Mouse (Mus musculus) heart, embryonic 10.5 days (tissue): ENCODE results near the gene Osgin1. TPM values are rescaled to one million over a fixed set of nuclear protein-coding genes. Genes with fewer than 3 reads are reported as not detected.

ENCODE experiments used
- DNase-seq: peaks from one replicate; pipeline ENCODE4 v3.0.0-alpha.2; 2017; ENCODE audit warnings: low spot score
- H3K27ac ChIP-seq: fragments of 300-500 bp; sonication (generic); 2 replicates; pipeline ENCODE4 v1.5.1; 2016; ENCODE audit warnings: mild to moderate bottlenecking
- H3K27me3 ChIP-seq: fragments of 300-500 bp; sonication (generic); 2 replicates; pipeline ENCODE4 v1.6.1; 2016; ENCODE audit warnings: mild to moderate bottlenecking; ENCODE audit not compliant: poor library complexity, insufficient read depth, severe bottlenecking
- H3K36me3 ChIP-seq: fragments of 300-500 bp; sonication (generic); 2 replicates; pipeline ENCODE4 v1.6.1; 2016; ENCODE audit warnings: mild to moderate bottlenecking, moderate library complexity
- H3K4me1 ChIP-seq: fragments of 300-500 bp; sonication (generic); 2 replicates; pipeline ENCODE4 v1.6.1; 2016; ENCODE audit warnings: mild to moderate bottlenecking
- H3K4me3 ChIP-seq: fragments of 300-500 bp; sonication (generic); 2 replicates; pipeline ENCODE4 v1.5.1; 2016; ENCODE audit warnings: mild to moderate bottlenecking, moderate library complexity
- H3K9me3 ChIP-seq: fragments of 300-500 bp; sonication (generic); 2 replicates; pipeline ENCODE4 v1.6.1; 2016; ENCODE audit warnings: mild to moderate bottlenecking, moderate library complexity
- WGBS: fragments of 180-500 bp; shearing (Covaris S2); methylation state at CpG from one replicate; pipeline ENCODE4 v1.1.7; 2016; 5-methylcytosine and 5-hydroxymethylcytosine counted together
- polyA plus RNA-seq: library from polyadenylated mRNA; unstranded; fragments of >200 nt; fragmentation: Nextera tagmentation; extraction: Ambion mirVana; gene quantifications from 2 replicates; pipeline ENCODE4 v1.2.1, GENCODE M21; 2016

The Osgin1 gene
- 0.20 and 2.7 TPM in 2 replicates for polyA plus RNA-seq

GRCm38 (mm10) chr8:119433582-119434174 lies at the start of gene Osgin1:
TSS of gene Osgin1 (plus strand) at chr8:119434124.
- Histone ChIP-seq H3K9me3 (no peaks in the 10 kb centered on the region), H3K27me3 (peaks cover 46% of the 10 kb centered on the region), H3K4me3 (no peak within 1 kb of the TSS), H3K4me1 (peaks cover 42% of the 10 kb centered on the region), H3K36me3 (no peaks in the 10 kb centered on the region), H3K27ac (no peak within 1 kb of the TSS; the same call in 1 of the 2 replicates)
- 82% methylated on average over 13 of the region's 13 CpGs for WGBS
- DNase-seq = no peak

DNA sequence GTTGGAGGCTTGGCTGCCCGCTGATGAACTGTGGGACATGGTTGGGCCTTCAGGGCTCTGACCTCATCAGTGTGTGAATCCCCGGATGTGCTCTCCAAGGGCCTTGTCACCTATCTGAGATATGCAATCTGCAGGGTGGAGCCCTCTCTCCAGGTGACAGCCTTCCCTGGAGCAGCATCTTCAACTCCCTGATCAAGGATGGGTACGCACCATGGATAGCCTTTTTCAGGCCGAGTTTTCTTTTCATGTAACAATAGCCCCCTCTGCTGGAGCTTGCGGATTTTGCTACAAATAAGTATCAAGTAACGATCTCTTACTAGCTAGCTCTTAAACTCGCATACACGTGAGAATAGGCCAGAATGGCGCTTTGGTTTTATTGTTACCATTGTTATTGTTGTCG lies 49.4 kb upstream of the Osgin1 start:
- no peaks in the 10 kb centered on the region for H3K4me1 ChIP-seq
- no peak for DNase-seq
- no peaks in the 10 kb centered on the region; the same call in 1 of the 2 replicates for H3K27me3 ChIP-seq
- no peaks in the 10 kb centered on the region for H3K36me3 ChIP-seq
- no peak overlapping the region for H3K4me3 ChIP-seq
- H3K9me3 ChIP-seq = no peaks in the 10 kb centered on the region
- no peak overlapping the region for H3K27ac ChIP-seq
- 22% methylated on average over 10 of the region's 10 CpGs for WGBS

GRCm38 (mm10) chr8:119385854-119386253 lies 48.1 kb upstream of the Osgin1 start:
- Histone ChIP-seq H3K27ac (no peak overlapping the region), H3K4me1 (no peaks in the 10 kb centered on the region), H3K27me3 (no peaks in the 10 kb centered on the region; the same call in 1 of the 2 replicates), H3K9me3 (no peaks in the 10 kb centered on the region), H3K4me3 (no peak overlapping the region), H3K36me3 (no peaks in the 10 kb centered on the region)
- no peak for DNase-seq
- WGBS = 76% methylated on average over 6 of the region's 6 CpGs

DNA sequence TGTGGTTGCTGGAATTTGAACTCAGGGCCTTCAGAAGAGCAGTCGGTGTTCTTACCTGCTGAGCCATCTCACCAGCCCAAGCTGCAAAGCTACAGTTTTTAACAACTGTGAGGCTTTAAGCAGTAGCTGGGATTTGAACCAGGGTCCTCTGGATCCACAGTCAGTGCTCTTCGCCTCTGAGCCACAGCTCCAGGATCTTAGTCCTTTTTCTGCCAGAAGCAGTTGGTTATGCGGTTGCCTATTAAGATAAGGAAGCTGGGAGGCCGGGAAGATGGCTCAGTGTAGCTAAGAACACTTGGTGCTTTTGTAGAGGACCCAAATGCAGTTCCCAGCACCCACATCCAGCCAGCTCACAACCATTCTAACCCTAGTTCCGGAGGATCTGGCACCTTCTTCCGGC lies 46.9 kb upstream of the Osgin1 start:
- WGBS = 77% methylated on average over 6 of the region's 6 CpGs

DNA sequence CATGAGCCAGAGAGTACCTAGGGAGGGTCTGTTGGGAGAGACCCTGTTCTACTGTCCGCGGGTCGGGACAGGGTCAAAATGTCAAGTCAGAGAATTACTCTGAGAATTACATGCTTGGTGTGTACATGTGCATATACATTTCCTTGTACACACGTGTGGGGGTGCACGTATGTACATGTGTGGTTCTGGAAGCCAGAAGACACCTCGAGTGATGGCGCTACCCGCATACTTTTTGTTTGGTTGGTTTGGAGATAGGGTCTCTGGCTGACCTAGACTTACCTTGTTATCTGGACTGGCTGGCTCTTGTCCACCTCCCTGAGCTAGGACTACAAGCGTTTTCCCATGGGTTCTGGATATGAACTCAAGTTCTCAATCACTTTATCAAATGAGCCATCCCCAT lies 39.8 kb upstream of the Osgin1 start:
- WGBS = 76% methylated on average over 9 of the region's 9 CpGs
- Histone ChIP-seq H3K36me3 (peaks cover 11% of the 10 kb centered on the region; the same call in 1 of the 2 replicates), H3K4me3 (peak overlapping the region; percentile 85), H3K27ac (peak overlapping the region; percentile 91), H3K4me1 (peaks cover 24% of the 10 kb centered on the region), H3K27me3 (no peaks in the 10 kb centered on the region), H3K9me3 (no peaks in the 10 kb centered on the region)
- no peak for DNase-seq

More for the DNA sequence above, 46.9 kb upstream of the Osgin1 start:
- Histone ChIP-seq H3K4me3 (no peak overlapping the region), H3K36me3 (no peaks in the 10 kb centered on the region), H3K27me3 (no peaks in the 10 kb centered on the region; the same call in 1 of the 2 replicates), H3K27ac (no peak overlapping the region), H3K4me1 (no peaks in the 10 kb centered on the region), H3K9me3 (no peaks in the 10 kb centered on the region)
- no peak for DNase-seq

- 3% methylated on average over 42 of the region's 44 CpGs for WGBS
- DNase-seq = peak; percentile 96
- Histone ChIP-seq H3K36me3 (peaks cover 11% of the 10 kb centered on the region; the same call in 1 of the 2 replicates), H3K4me1 (peaks cover 28% of the 10 kb centered on the region), H3K27me3 (no peaks in the 10 kb centered on the region), H3K27ac (peak within 1 kb of the TSS; percentile 91), H3K9me3 (no peaks in the 10 kb centered on the region), H3K4me3 (peak within 1 kb of the TSS; percentile 85)
These were observed 39.3 kb upstream of the Osgin1 start, which contains the start of gene Mlycd for GRCm38 (mm10) chr8:119394524-119395026. TSS of gene Mlycd (plus strand) at chr8:119394878.

DNA sequence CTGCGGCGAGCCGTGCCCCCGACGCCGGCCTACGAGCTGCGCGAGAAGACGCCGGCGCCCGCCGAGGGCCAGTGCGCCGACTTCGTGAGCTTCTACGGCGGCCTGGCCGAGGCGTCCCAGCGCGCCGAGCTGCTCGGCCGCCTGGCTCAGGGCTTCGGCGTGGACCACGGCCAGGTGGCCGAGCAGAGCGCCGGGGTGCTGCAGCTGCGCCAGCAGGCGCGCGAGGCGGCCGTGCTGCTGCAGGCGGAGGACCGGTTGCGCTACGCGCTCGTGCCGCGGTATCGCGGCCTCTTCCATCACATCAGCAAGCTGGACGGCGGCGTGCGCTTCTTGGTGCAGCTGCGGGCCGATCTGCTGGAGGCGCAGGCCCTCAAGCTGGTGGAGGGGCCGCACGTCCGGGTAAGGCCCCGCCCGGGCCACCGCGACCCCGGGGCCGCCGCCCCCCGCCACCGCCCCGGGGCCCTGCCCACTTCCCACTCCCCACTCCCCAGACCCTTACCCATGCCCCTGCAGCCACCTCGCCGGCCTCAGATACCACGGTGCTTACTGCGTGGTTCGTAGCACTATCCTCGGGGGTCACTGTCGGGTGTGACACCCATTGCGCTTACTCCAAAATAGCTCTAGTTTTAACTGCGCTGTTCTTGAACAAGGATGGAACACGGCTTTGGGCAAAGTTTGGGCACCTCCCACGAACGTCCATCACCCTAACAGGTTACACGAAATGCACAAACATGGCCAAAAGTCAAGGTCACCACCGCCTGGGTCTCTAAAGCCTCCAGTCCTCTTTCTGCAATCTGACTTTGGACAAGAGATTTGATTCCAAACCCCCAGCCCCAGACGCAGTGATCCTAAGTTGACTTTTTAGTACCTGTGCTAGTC lies 38.6 kb upstream of the Osgin1 start:
- no peaks in the 10 kb centered on the region for H3K9me3 ChIP-seq
- H3K27ac ChIP-seq = peak overlapping the region; percentile 91
- H3K4me1 ChIP-seq = peaks cover 28% of the 10 kb centered on the region
- peaks cover 13% of the 10 kb centered on the region; the same call in 1 of the 2 replicates for H3K36me3 ChIP-seq
- H3K4me3 ChIP-seq = peak overlapping the region; percentile 85
- DNase-seq = no peak
- 4% methylated on average over 83 of the region's 83 CpGs for WGBS
- H3K27me3 ChIP-seq = no peaks in the 10 kb centered on the region

GRCm38 (mm10) chr8:119398558-119398957 lies 35.4 kb upstream of the Osgin1 start:
- WGBS = 85% methylated on average over 9 of the region's 9 CpGs
- Histone ChIP-seq H3K4me3 (no peak overlapping the region), H3K27me3 (no peaks in the 10 kb centered on the region), H3K9me3 (no peaks in the 10 kb centered on the region), H3K27ac (no peak overlapping the region), H3K4me1 (peaks cover 39% of the 10 kb centered on the region), H3K36me3 (peaks cover 24% of the 10 kb centered on the region; the same call in 1 of the 2 replicates)
- DNase-seq = no peak

DNA sequence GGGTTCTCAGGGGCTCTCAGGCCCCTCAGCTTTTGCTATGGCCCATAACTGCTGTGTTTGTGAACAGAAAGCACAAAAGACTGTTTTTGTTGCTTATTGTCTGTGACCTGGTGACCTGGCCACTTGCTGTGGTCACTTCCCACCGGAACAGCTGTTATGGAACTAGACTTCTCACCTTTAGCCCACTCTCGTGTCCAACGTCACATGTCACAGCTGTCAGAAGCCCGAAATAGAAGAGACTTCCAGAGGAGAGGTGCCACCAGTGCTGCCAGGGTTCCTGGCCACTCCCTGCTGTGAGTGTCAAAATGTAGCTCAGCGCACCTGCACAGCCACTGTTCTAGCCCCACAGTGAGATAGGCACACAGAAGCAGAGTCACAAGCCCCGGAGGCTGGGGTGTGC lies 34.7 kb upstream of the Osgin1 start:
- 60% methylated on average over 6 of the region's 6 CpGs for WGBS
- Histone ChIP-seq H3K4me1 (peaks cover 35% of the 10 kb centered on the region), H3K9me3 (no peaks in the 10 kb centered on the region), H3K4me3 (no peak overlapping the region), H3K27ac (no peak overlapping the region), H3K36me3 (peaks cover 24% of the 10 kb centered on the region; the same call in 1 of the 2 replicates), H3K27me3 (no peaks in the 10 kb centered on the region)
- peak; percentile 73 for DNase-seq

DNA sequence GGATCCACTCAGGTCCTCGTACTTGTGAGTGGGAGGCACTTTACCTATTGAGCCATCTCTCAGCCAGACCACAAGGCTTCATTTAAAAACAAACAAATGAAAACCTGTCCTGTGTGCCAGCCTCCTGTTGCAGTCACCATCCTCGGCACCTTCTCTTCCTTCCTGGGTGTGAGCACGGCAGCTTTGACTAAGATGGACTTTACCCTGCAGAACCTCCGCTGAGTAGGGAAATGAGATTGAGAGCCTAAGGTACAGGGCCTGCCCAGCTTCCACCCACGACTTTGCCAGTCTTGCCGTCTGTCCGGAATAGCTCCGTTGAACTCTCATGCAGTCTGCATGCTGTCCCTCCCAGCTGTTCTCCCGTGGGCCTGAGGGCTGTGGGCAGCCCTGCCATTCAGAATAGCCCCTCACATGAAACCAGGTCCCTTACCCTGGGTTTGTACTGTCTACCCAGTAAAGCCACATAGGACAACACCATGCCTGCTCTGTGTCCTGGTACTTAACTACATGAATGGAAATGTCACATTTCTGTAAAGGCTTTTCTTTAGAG lies 33.7 kb upstream of the Osgin1 start:
- WGBS = 75% methylated on average over 9 of the region's 9 CpGs
- Histone ChIP-seq H3K9me3 (no peaks in the 10 kb centered on the region), H3K4me1 (peaks cover 30% of the 10 kb centered on the region), H3K27me3 (no peaks in the 10 kb centered on the region), H3K36me3 (peaks cover 33% of the 10 kb centered on the region), H3K27ac (no peak overlapping the region), H3K4me3 (no peak overlapping the region)
- no peak for DNase-seq

DNA sequence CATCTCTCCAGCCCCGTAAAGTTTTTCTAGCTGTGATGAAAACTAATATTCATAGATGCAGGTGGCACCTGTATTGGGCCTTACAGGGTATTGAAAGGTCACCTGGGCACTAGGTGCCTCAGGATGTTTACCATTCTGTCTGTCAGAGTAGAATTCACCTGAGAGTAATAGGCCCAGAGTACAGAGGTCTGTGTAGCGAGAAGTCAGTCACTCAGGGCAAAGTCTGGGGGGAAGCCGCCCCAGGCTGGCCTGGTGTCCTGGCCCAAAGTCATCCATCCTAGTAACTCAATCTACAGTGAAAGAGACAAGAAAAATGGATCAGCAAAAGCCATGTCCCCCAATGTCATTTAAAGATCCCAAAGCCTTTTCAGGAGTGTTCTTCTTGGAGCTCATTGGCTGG lies 33.0 kb upstream of the Osgin1 start:
- no peaks in the 10 kb centered on the region for H3K27me3 ChIP-seq
- no peak for DNase-seq
- peaks cover 39% of the 10 kb centered on the region for H3K36me3 ChIP-seq
- H3K4me1 ChIP-seq = peaks cover 22% of the 10 kb centered on the region; the same call in 1 of the 2 replicates
- no peak overlapping the region for H3K4me3 ChIP-seq
- H3K9me3 ChIP-seq = no peaks in the 10 kb centered on the region
- H3K27ac ChIP-seq = no peak overlapping the region
- WGBS = 74% methylated on average over 3 of the region's 3 CpGs

DNA sequence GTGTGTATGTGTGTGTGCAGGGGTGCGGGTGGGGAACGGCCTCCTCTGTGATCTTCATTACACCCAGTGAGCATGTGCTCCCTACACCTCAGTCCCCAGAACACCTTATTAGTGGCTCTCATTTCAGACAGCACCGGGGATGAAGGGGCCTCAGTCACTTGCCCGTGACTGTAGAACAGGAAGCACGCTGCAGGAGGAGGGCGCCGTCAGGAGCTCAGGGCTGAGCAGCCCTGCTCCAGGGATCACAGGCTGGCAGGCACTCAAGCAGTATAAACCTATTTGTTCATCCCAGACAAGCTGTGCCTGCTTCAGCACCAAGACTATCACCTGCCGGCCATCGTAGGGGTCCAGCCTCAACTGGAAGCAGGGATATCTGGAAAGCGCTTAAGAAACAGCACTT lies 30.0 kb upstream of the Osgin1 start:
- Histone ChIP-seq H3K4me3 (no peak overlapping the region), H3K27me3 (no peaks in the 10 kb centered on the region), H3K9me3 (no peaks in the 10 kb centered on the region), H3K4me1 (peaks cover 16% of the 10 kb centered on the region; the same call in 1 of the 2 replicates), H3K27ac (no peak overlapping the region), H3K36me3 (peaks cover 51% of the 10 kb centered on the region)
- 77% methylated on average over 10 of the region's 10 CpGs for WGBS
- no peak for DNase-seq
